Mouse (Mus musculus): ENCODE results near the gene Gm21974. TPM values are rescaled to one million over a fixed set of nuclear protein-coding genes. Genes with fewer than 3 reads are reported as not detected.

Gene Gm21974
- polyA plus RNA-seq, 1 experiment from 2014 or later: not detected

DNA sequence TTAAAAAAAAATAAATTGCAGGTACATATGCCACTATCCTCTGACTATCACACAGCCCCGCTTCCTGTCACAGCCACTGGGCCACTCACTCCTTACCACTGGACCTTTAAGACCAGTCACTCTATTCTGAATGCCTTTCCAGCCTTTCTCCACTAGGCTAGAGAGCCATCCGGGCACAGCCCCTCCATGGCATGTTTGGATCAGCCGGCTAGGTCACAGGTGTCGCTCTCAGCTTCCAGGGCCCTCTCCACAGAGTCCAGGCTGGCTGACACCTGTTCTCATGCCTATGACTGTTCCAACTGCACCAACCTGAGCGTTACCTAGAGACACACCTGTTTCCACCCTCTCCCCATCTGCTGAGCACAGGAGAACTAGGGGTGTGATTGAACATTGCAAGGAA is 33.3 kb upstream of the Gm21974 start:
- Histone ChIP-seq H3K4me3 (no peak overlapping the region), H3K9me3 (replicated peaks) (no peaks in the 10 kb centered on the region), H3K4me2 (replicated peaks) (no peak overlapping the region), H3K27ac (no peak overlapping the region), H3K36me3 (peaks cover 31% of the 10 kb centered on the region), H3K27me3 (peaks cover 35% of the 10 kb centered on the region), H3K4me1 (0 out of 2 replicates have a peak, but pooled peaks cover 13% of the 10 kb centered on the region), H3K9ac (no peak overlapping the region)
- 47% methylated on average over 5 of the region's 5 CpGs for WGBS
- no peak for ATAC-seq (ENCODE audit: low FRiP score)

DNA sequence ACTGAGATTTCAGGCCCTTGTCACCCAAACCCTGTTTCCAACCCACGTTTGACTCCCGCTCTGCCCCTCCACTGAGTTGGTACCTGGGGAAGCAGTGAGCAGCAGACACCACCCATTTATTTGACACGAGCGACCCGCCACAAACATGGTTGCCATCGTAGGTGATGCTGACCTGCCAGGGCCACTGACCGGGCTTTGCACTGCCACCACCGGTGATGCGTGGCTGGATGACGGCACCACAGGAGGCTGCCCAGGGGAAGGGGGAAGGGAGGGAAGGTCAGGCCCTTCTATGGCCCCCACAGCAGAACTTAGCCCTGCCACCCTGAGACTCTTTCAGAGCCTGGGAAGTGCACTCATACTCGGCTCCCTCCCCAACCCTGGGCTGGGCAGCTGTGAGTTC is 32.5 kb upstream of the Gm21974 start:
- H3K27me3 ChIP-seq: peaks cover 35% of the 10 kb centered on the region
- no peak overlapping the region for H3K9ac ChIP-seq
- H3K27ac ChIP-seq: no peak overlapping the region
- 85% methylated on average over 11 of the region's 11 CpGs for WGBS
- H3K4me3 ChIP-seq: no peak overlapping the region
- ATAC-seq (ENCODE audit: low FRiP score): no peak
- no peaks in the 10 kb centered on the region for H3K9me3 ChIP-seq (replicated peaks)
- H3K4me2 ChIP-seq (replicated peaks): no peak overlapping the region
- H3K36me3 ChIP-seq: peaks cover 35% of the 10 kb centered on the region
- 0 out of 2 replicates have a peak, but pooled peaks cover 11% of the 10 kb centered on the region for H3K4me1 ChIP-seq

- 0 out of 2 replicates have a peak, but pooled peaks cover 8% of the 10 kb centered on the region for H3K4me1 ChIP-seq
- no peak overlapping the region for H3K4me2 ChIP-seq (replicated peaks)
- peaks cover 44% of the 10 kb centered on the region for H3K36me3 ChIP-seq
- H3K9me3 ChIP-seq (replicated peaks): no peaks in the 10 kb centered on the region
- no peak for ATAC-seq (ENCODE audit: low FRiP score)
- H3K27ac ChIP-seq: no peak overlapping the region
- peaks cover 35% of the 10 kb centered on the region for H3K27me3 ChIP-seq
- no peak overlapping the region for H3K9ac ChIP-seq
- 86% methylated on average over 11 of the region's 11 CpGs for WGBS
- H3K4me3 ChIP-seq: no peak overlapping the region
These were observed 31.6 kb upstream of the Gm21974 start for GRCm38 (mm10) chr7:127926846-127927245.

DNA sequence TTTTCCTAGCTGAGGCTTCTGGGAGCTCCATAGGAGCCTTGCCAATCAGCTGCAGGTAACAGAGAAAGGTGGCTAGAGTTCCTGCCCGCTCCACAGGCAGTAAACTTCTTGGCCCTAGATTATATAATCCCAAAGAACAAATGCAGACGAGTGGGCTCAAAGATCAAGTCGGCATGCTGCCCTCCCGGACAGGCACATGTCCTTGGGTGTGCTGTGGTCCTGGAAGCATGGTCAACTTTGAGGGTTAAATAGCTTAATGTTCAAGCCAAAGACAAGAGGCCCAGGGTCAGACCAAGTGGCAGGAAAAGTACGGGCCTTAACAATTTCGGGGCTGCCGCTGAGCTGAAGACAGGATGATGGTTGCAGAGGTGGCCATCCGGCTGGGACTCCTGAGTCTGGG is 30.8 kb upstream of the Gm21974 start:
- Histone ChIP-seq H3K27me3 (peaks cover 35% of the 10 kb centered on the region), H3K4me2 (replicated peaks) (no peak overlapping the region), H3K9ac (no peak overlapping the region), H3K4me3 (no peak overlapping the region), H3K4me1 (0 out of 2 replicates have a peak, but pooled peaks cover 4% of the 10 kb centered on the region), H3K9me3 (replicated peaks) (no peaks in the 10 kb centered on the region), H3K27ac (no peak overlapping the region), H3K36me3 (peaks cover 46% of the 10 kb centered on the region)
- no peak for ATAC-seq (ENCODE audit: low FRiP score)
- WGBS: 89% methylated on average over 8 of the region's 8 CpGs

GRCm38 (mm10) chr7:127925252-127925651 is 30.0 kb upstream of the Gm21974 start:
- Histone ChIP-seq H3K4me3 (no peak overlapping the region), H3K27me3 (peaks cover 29% of the 10 kb centered on the region), H3K36me3 (peaks cover 53% of the 10 kb centered on the region), H3K9ac (no peak overlapping the region), H3K27ac (no peak overlapping the region), H3K4me2 (replicated peaks) (no peak overlapping the region), H3K9me3 (replicated peaks) (no peaks in the 10 kb centered on the region), H3K4me1 (0 out of 2 replicates have a peak, but pooled peaks cover 4% of the 10 kb centered on the region)
- 67% methylated on average over 5 of the region's 5 CpGs for WGBS
- no peak for ATAC-seq (ENCODE audit: low FRiP score)

GRCm38 (mm10) chr7:127923714-127924113 is 28.5 kb upstream of the Gm21974 start:
- H3K4me2 ChIP-seq (replicated peaks): no peak overlapping the region
- H3K27ac ChIP-seq: no peak overlapping the region
- no peak overlapping the region for H3K4me3 ChIP-seq
- H3K36me3 ChIP-seq: peaks cover 55% of the 10 kb centered on the region
- WGBS: 93% methylated on average over 5 of the region's 5 CpGs
- peaks cover 14% of the 10 kb centered on the region for H3K27me3 ChIP-seq
- no peaks in the 10 kb centered on the region for H3K9me3 ChIP-seq (replicated peaks)
- ATAC-seq (ENCODE audit: low FRiP score): no peak
- no peak overlapping the region for H3K9ac ChIP-seq
- H3K4me1 ChIP-seq: no peaks in the 10 kb centered on the region

DNA sequence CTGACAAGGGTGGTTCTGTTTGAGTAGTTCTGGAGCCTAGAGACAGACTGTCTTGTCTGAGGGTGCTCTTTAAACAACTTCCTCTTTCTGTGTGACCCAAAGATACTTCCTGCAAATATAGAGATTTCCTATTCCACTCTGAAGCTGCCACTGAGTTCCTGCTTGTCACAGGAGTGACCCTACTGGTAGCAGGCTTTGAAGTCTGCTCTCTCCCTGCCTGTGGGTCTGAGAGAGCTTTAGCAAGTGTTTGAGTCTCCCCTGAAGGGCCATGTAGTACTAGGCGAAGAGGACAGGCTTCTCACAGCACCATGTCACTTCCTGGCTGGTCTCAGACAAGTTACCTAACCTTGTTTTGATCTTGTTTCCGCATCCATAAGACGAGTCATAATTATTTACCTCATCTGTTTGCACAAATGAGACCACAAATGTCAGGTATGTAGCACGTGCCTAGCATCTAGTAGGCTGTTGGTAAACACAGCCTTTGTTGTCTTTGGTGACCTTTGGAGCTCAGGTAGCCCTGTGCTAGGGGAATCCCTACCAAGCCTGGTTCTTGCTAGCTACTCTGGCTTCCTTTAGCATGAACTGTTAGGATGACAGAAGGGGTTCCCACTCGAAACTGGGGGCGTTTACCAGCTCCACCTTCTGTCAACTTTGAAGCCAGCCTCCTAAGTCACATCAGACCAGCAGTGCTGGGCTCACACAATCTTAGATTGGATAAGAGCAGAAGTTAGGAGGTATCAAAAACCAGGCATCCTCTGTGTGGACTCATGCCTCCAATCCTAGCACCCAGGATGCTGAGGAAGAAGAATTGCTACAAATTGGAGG is 27.4 kb upstream of the Gm21974 start:
- Histone ChIP-seq H3K36me3 (peaks cover 60% of the 10 kb centered on the region), H3K4me2 (replicated peaks) (no peak overlapping the region), H3K4me1 (no peaks in the 10 kb centered on the region), H3K9ac (no peak overlapping the region), H3K27ac (no peak overlapping the region), H3K9me3 (replicated peaks) (no peaks in the 10 kb centered on the region), H3K27me3 (peaks cover 3% of the 10 kb centered on the region; the same call in 1 of the 2 replicates), H3K4me3 (no peak overlapping the region)
- no peak for ATAC-seq (ENCODE audit: low FRiP score)
- 82% methylated on average over 6 of the region's 6 CpGs for WGBS

DNA sequence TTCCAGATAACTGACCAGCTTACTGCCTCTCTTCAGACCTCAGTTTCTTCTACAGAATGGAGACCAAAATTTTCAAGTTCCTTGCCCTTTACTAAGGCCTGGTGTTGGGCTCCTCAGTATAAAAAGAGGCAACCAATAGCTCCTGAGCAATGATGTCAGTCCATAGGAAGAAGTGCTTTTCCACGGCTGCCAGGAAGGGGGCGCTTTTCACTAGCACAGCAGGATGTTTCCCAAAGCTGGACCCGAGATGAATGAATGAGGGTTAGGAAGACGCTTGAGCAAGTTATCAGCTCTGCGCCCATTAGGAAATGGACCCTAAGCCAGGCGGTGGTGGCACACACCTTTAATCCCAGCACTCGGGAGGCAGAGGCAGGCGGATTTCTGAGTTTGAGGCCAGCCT is 26.3 kb upstream of the Gm21974 start:
- H3K4me2 ChIP-seq (replicated peaks): no peak overlapping the region
- peaks cover 67% of the 10 kb centered on the region for H3K36me3 ChIP-seq

GRCm38 (mm10) chr7:127919290-127919689 is 24.0 kb upstream of the Gm21974 start:
- no peak for ATAC-seq (ENCODE audit: low FRiP score)
- H3K27ac ChIP-seq: no peak overlapping the region
- H3K36me3 ChIP-seq: peaks cover 58% of the 10 kb centered on the region
- H3K4me2 ChIP-seq (replicated peaks): no peak overlapping the region
- no peaks in the 10 kb centered on the region for H3K27me3 ChIP-seq
- no peak overlapping the region for H3K4me3 ChIP-seq
- H3K9ac ChIP-seq: no peak overlapping the region
- no peaks in the 10 kb centered on the region for H3K9me3 ChIP-seq (replicated peaks)
- no peaks in the 10 kb centered on the region for H3K4me1 ChIP-seq
- 82% methylated on average over 7 of the region's 7 CpGs for WGBS

More for the DNA sequence above, 26.3 kb upstream of the Gm21974 start:
- ATAC-seq (ENCODE audit: low FRiP score): no peak
- Histone ChIP-seq H3K9ac (no peak overlapping the region), H3K27ac (no peak overlapping the region), H3K9me3 (replicated peaks) (no peaks in the 10 kb centered on the region), H3K4me1 (no peaks in the 10 kb centered on the region), H3K27me3 (no peaks in the 10 kb centered on the region), H3K4me3 (no peak overlapping the region)
- 72% methylated on average over 8 of the region's 8 CpGs for WGBS

GRCm38 (mm10) chr7:127918203-127918602 is 22.9 kb upstream of the Gm21974 start:
- no peak overlapping the region for H3K4me3 ChIP-seq
- H3K36me3 ChIP-seq: peaks cover 50% of the 10 kb centered on the region
- H3K4me1 ChIP-seq: peaks cover 1% of the 10 kb centered on the region
- H3K27me3 ChIP-seq: no peaks in the 10 kb centered on the region
- H3K4me2 ChIP-seq (replicated peaks): no peak overlapping the region
- WGBS: 57% methylated on average over 3 of the region's 3 CpGs
- H3K9me3 ChIP-seq (replicated peaks): no peaks in the 10 kb centered on the region
- ATAC-seq (ENCODE audit: low FRiP score): no peak
- no peak overlapping the region for H3K9ac ChIP-seq
- no peak overlapping the region for H3K27ac ChIP-seq

GRCm38 (mm10) chr7:127915293-127915692 is 20.0 kb upstream of the Gm21974 start:
- ATAC-seq (ENCODE audit: low FRiP score): no peak
- 95% methylated on average over 12 of the region's 12 CpGs for WGBS
- Histone ChIP-seq H3K36me3 (peaks cover 29% of the 10 kb centered on the region), H3K27me3 (no peaks in the 10 kb centered on the region), H3K9me3 (replicated peaks) (no peaks in the 10 kb centered on the region), H3K27ac (no peak overlapping the region), H3K4me3 (no peak overlapping the region), H3K4me2 (replicated peaks) (no peak overlapping the region), H3K9ac (no peak overlapping the region), H3K4me1 (peaks cover 9% of the 10 kb centered on the region)

DNA sequence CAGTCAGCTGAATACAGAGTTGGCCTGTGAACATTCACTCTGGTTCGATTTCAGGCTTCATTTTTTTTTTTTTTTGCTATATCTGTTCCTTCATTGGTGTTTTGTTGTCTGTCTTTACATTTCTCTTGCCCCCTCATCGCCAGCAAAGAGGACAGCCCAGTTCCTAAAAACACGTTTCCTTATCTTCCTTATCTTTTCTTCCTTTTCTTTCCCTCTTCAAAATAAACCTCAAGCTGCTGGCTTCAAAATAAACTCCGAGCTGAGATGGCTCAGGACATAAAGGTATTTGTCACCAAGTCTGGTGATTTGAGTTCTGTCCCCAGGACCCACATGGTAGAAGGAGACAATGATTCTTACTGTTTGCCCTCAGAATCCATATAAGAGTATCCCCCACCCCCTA is 17.7 kb upstream of the Gm21974 start:
- 26% methylated on average over 4 of the region's 4 CpGs for WGBS
- Histone ChIP-seq H3K9me3 (replicated peaks) (no peaks in the 10 kb centered on the region), H3K4me2 (replicated peaks) (peak overlapping the region; percentile 63), H3K4me1 (peaks cover 9% of the 10 kb centered on the region), H3K27me3 (no peaks in the 10 kb centered on the region), H3K36me3 (peaks cover 39% of the 10 kb centered on the region), H3K27ac (no peak overlapping the region; the same call in 1 of the 2 replicates), H3K4me3 (peak overlapping the region; percentile 98), H3K9ac (peak overlapping the region; percentile 86)
- ATAC-seq (ENCODE audit: low FRiP score): no peak

All from hindbrain, embryonic 12.5 days (tissue).